Mouse (Mus musculus) myocyte (in vitro differentiated cells): Measurements from ENCODE around the gene Ccdc175. TPM values are rescaled to one million over a fixed set of nuclear protein-coding genes. Genes with fewer than 3 reads are reported as not detected.
A peak's percentile ranks its signal among the peaks of the same experiment; 100 is the strongest.

Experiments
- H3K27me3 ChIP-seq: one replicate; pipeline ENCODE4 v1.6.1; 2011; ENCODE audit not compliant: control insufficient read depth, insufficient read depth, insufficient read length
- H3K36me3 ChIP-seq: one replicate; pipeline ENCODE4 v1.6.1; 2011; ENCODE audit not compliant: control insufficient read depth, insufficient read depth
- H3K4me2 ChIP-seq: one replicate; pipeline ENCODE4 v1.6.1; 2011; ENCODE audit warnings: low read depth, control low read depth
- H3K4me3 ChIP-seq: one replicate; pipeline ENCODE4 v1.5.1; 2011; ENCODE audit warnings: mild to moderate bottlenecking, control low read depth, moderate library complexity
- H3K79me2 ChIP-seq: one replicate; pipeline ENCODE4 v1.6.1; 2011; ENCODE audit not compliant: control insufficient read depth, insufficient read depth
- H3ac ChIP-seq: one replicate; pipeline ENCODE4 v1.6.1; 2011; ENCODE audit not compliant: control insufficient read depth, insufficient read length
- CEBPB ChIP-seq: IDR thresholded peaks from 2 replicates; pipeline ENCODE4 v1.6.1; 2011; ENCODE audit warnings: mild to moderate bottlenecking, moderate library complexity; ENCODE audit not compliant: poor library complexity, insufficient read depth, severe bottlenecking
- E2F4 ChIP-seq: IDR thresholded peaks from one replicate; pipeline ENCODE4 v1.6.1; 2011; ENCODE audit warnings: mild to moderate bottlenecking, control low read depth, moderate library complexity; ENCODE audit not compliant: insufficient read depth
- MAX ChIP-seq: IDR thresholded peaks from one replicate; pipeline ENCODE4 v1.6.1; 2011; ENCODE audit warnings: low read depth, mild to moderate bottlenecking, control low read depth
- MYOD1 ChIP-seq, 3 experiments: IDR thresholded peaks; one replicate each; pipeline ENCODE4 v1.6.1; 2011; ENCODE audit warnings: control low read depth in 2 of 3, low read depth in 2 of 3, mild to moderate bottlenecking in 2 of 3, moderate library complexity in 1 of 3; ENCODE audit not compliant: insufficient read length in 2 of 3, control insufficient read depth in 1 of 3
- MYOG ChIP-seq, 3 experiments: IDR thresholded peaks; one replicate each; pipeline ENCODE4 v1.6.1; 2011; ENCODE audit warnings: control low read depth in 2 of 3, low read depth in 2 of 3, mild to moderate bottlenecking in 2 of 3; ENCODE audit not compliant: insufficient read length in 2 of 3, control insufficient read depth in 1 of 3, insufficient read depth in 1 of 3
- POLR2A ChIP-seq: IDR thresholded peaks from one replicate; pipeline ENCODE4 v1.6.1; 2011; ENCODE audit warnings: low read depth, mild to moderate bottlenecking, control low read depth, moderate library complexity; ENCODE audit not compliant: insufficient read length
- POLR2AphosphoS2 ChIP-seq: IDR thresholded peaks from one replicate; pipeline ENCODE4 v1.6.1; 2011; ENCODE audit warnings: low read depth, control low read depth; ENCODE audit not compliant: insufficient read length
- REST ChIP-seq: IDR thresholded peaks from one replicate; pipeline ENCODE4 v1.6.1; 2011; ENCODE audit warnings: mild to moderate bottlenecking, control low read depth, moderate library complexity; ENCODE audit not compliant: insufficient read depth, insufficient read length
- SRF ChIP-seq: IDR thresholded peaks from one replicate; pipeline ENCODE4 v1.6.1; 2011; ENCODE audit warnings: low read depth; ENCODE audit not compliant: control insufficient read depth, insufficient read length
- TCF12 ChIP-seq: IDR thresholded peaks from one replicate; pipeline ENCODE4 v1.6.1; 2011; ENCODE audit warnings: mild to moderate bottlenecking, control low read depth; ENCODE audit not compliant: poor library complexity, insufficient read depth, severe bottlenecking
- TCF3 ChIP-seq: IDR thresholded peaks from one replicate; pipeline ENCODE4 v1.6.1; 2011; ENCODE audit warnings: low read depth, control low read depth; ENCODE audit not compliant: insufficient read length
- USF1 ChIP-seq: IDR thresholded peaks from one replicate; pipeline ENCODE4 v1.6.1; 2011; ENCODE audit warnings: low read depth, mild to moderate bottlenecking, control low read depth, moderate library complexity
- polyA plus RNA-seq: library from polyadenylated mRNA; unstranded; fragments of >200 nt; fragmentation: generic; extraction: Trizol; gene quantifications from one replicate; pipeline ENCODE4 v1.2.1, GENCODE M21; 2012; ENCODE audit warnings: missing spikeins

Ccdc175 gene
- polyA plus RNA-seq, 1 experiment = not detected

GRCm38 (mm10) chr12:72086166-72086825, 98.5 kb downstream of the Ccdc175 start:
- Histone ChIP-seq H3K79me2 (peaks cover 11% of the 10 kb centered on the region), H3K36me3 (no peaks in the 10 kb centered on the region), H3K27me3 (no peaks in the 10 kb centered on the region), H3K4me3 (peak overlapping the region; percentile 55), H3K4me2 (peak overlapping the region; percentile 91), H3ac (peak overlapping the region; percentile 17)
- TF ChIP-seq MAX = no peak
- no peak for TF ChIP-seq POLR2A
- TF ChIP-seq SRF = no peak
- TF ChIP-seq MYOG (IDR thresholded peaks at IDR 0.05; ENCODE audit: control insufficient read depth in 1 of 3, insufficient read depth in 1 of 3, insufficient read length in 2 of 3, low read depth in 2 of 3) = no peak
- TF ChIP-seq REST = no peak
- no peak for TF ChIP-seq CEBPB
- no peak for TF ChIP-seq E2F4
- TF ChIP-seq MYOD1 (IDR thresholded peaks at IDR 0.05; ENCODE audit: control insufficient read depth in 1 of 3, insufficient read length in 2 of 3, low read depth in 2 of 3) = no peak
- TF ChIP-seq TCF12 = no peak

GRCm38 (mm10) chr12:72085329-72086165, 99.3 kb downstream of the Ccdc175 start, which contains the start of the genes L3hypdh and Jkamp:
Gene L3hypdh, minus strand, starts transcription at chr12:72085439.
Gene Jkamp, plus strand, starts transcription at chr12:72085589.
- peak within 1 kb of the TSS; percentile 55 for H3K4me3 ChIP-seq
- H3ac ChIP-seq = peak within 1 kb of the TSS; percentile 17
- no peaks in the 10 kb centered on the region for H3K27me3 ChIP-seq
- no peaks in the 10 kb centered on the region for H3K36me3 ChIP-seq
- H3K79me2 ChIP-seq = peaks cover 11% of the 10 kb centered on the region
- no peak for TF ChIP-seq MYOD1 (IDR thresholded peaks at IDR 0.05; ENCODE audit: control insufficient read depth in 1 of 3, insufficient read length in 2 of 3, low read depth in 2 of 3)
- peak; percentile 78 for TF ChIP-seq POLR2A
- TF ChIP-seq POLR2AphosphoS2 = peak; percentile 58
- peak; percentile 38 for TF ChIP-seq SRF
- no peak for TF ChIP-seq USF1
- peak within 1 kb of the TSS; percentile 91 for H3K4me2 ChIP-seq

- Histone ChIP-seq H3K4me2 (peak overlapping the region; percentile 75), H3K4me3 (peak overlapping the region; percentile 55), H3K79me2 (peaks cover 11% of the 10 kb centered on the region), H3K27me3 (no peaks in the 10 kb centered on the region), H3ac (peak overlapping the region; percentile 17), H3K36me3 (no peaks in the 10 kb centered on the region)
- no peak for TF ChIP-seq TCF3
Measured at GRCm38 (mm10) chr12:72085024-72085328, 99.9 kb downstream of the Ccdc175 start.

- no peak for TF ChIP-seq E2F4
- no peak for TF ChIP-seq MYOD1 (IDR thresholded peaks at IDR 0.05; ENCODE audit: control insufficient read depth in 1 of 3, insufficient read length in 2 of 3, low read depth in 2 of 3)
- TF ChIP-seq SRF = no peak
- TF ChIP-seq TCF12 = no peak
- TF ChIP-seq REST = no peak
- no peak for TF ChIP-seq MYOG (IDR thresholded peaks at IDR 0.05; ENCODE audit: control insufficient read depth in 1 of 3, insufficient read depth in 1 of 3, insufficient read length in 2 of 3, low read depth in 2 of 3)
- TF ChIP-seq MAX = no peak
- no peak for TF ChIP-seq TCF3
- no peak for TF ChIP-seq POLR2AphosphoS2
- no peak for TF ChIP-seq POLR2A
- TF ChIP-seq USF1 = no peak
- TF ChIP-seq CEBPB = no peak
- H3K27me3 ChIP-seq = no peaks in the 10 kb centered on the region
- H3K4me2 ChIP-seq = peak overlapping the region; percentile 75
- H3K79me2 ChIP-seq = peaks cover 11% of the 10 kb centered on the region
- H3K4me3 ChIP-seq = peak overlapping the region; percentile 55
- peak overlapping the region; percentile 17 for H3ac ChIP-seq
- H3K36me3 ChIP-seq = no peaks in the 10 kb centered on the region
Measured at GRCm38 (mm10) chr12:72084261-72085023, 100.4 kb downstream of the Ccdc175 start.

- Histone ChIP-seq H3K79me2 (peaks cover 10% of the 10 kb centered on the region), H3K4me2 (no peak overlapping the region), H3ac (no peak overlapping the region), H3K27me3 (no peaks in the 10 kb centered on the region), H3K36me3 (no peaks in the 10 kb centered on the region), H3K4me3 (no peak overlapping the region)
- no peak for TF ChIP-seq SRF
- no peak for TF ChIP-seq E2F4
Measured at GRCm38 (mm10) chr12:72083265-72083664, 101.6 kb downstream of the Ccdc175 start.
